Mouse (Mus musculus) hindbrain, embryonic 10.5 days (tissue): ENCODE measurements around the gene Serpina12. TPM values are rescaled to one million over a fixed set of nuclear protein-coding genes. Genes with fewer than 3 reads are reported as not detected.

Source experiments
- DNase-seq: peaks from one replicate; pipeline ENCODE4 v3.0.0-alpha.2; 2017; ENCODE audit warnings: low spot score
- H3K27ac ChIP-seq: fragments of 300-500 bp; sonication (generic); 2 replicates; pipeline ENCODE4 v1.5.1; 2016; ENCODE audit warnings: mild to moderate bottlenecking, moderate library complexity
- H3K27me3 ChIP-seq: fragments of 300-500 bp; sonication (generic); 2 replicates; pipeline ENCODE4 v1.6.1; 2016; ENCODE audit warnings: mild to moderate bottlenecking; ENCODE audit not compliant: poor library complexity, insufficient read depth, severe bottlenecking
- H3K36me3 ChIP-seq: fragments of 300-500 bp; sonication (generic); 2 replicates; pipeline ENCODE4 v1.6.1; 2016; ENCODE audit warnings: mild to moderate bottlenecking, moderate library complexity
- H3K4me1 ChIP-seq: fragments of 300-500 bp; sonication (generic); replicated peaks from 2 replicates; pipeline ENCODE4 v1.6.1; 2016; ENCODE audit warnings: mild to moderate bottlenecking
- H3K4me3 ChIP-seq: fragments of 300-500 bp; sonication (generic); 2 replicates; pipeline ENCODE4 v1.5.1; 2016; ENCODE audit warnings: mild to moderate bottlenecking, moderate library complexity
- H3K9me3 ChIP-seq: fragments of 300-500 bp; sonication (generic); 2 replicates; pipeline ENCODE4 v1.6.1; 2016; ENCODE audit warnings: mild to moderate bottlenecking, moderate library complexity
- WGBS: fragments of 180-500 bp; shearing (Covaris S2); methylation state at CpG from one replicate; pipeline ENCODE4 v1.1.7; 2016; 5-methylcytosine and 5-hydroxymethylcytosine counted together
- polyA plus RNA-seq: library from polyadenylated mRNA; unstranded; fragments of >200 nt; fragmentation: Nextera tagmentation; extraction: Ambion mirVana; gene quantifications from 2 replicates; pipeline ENCODE4 v1.2.1, GENCODE M21; 2016

Serpina12 gene
- polyA plus RNA-seq, 1 experiment from 2014 or later: not detected

- no peak overlapping the region for H3K27ac ChIP-seq
- no peaks in the 10 kb centered on the region for H3K36me3 ChIP-seq
- H3K4me3 ChIP-seq: no peak overlapping the region
- no peak for DNase-seq
- H3K9me3 ChIP-seq: peaks cover 5% of the 10 kb centered on the region; the same call in 1 of the 2 replicates
- H3K4me1 ChIP-seq: no peaks in the 10 kb centered on the region
- 93% methylated on average over 3 of the region's 3 CpGs for WGBS
- no peaks in the 10 kb centered on the region for H3K27me3 ChIP-seq
Observed at GRCm38 (mm10) chr12:104000594-104000993, 43.6 kb downstream of the Serpina12 start.

- H3K4me1 ChIP-seq: no peaks in the 10 kb centered on the region
- H3K27ac ChIP-seq: no peak overlapping the region
- DNase-seq: no peak
- H3K36me3 ChIP-seq: no peaks in the 10 kb centered on the region
- 83% methylated on average over 8 of the region's 8 CpGs for WGBS
- H3K9me3 ChIP-seq: peaks cover 4% of the 10 kb centered on the region; the same call in 1 of the 2 replicates
- no peaks in the 10 kb centered on the region for H3K27me3 ChIP-seq
- H3K4me3 ChIP-seq: no peak overlapping the region
Observed at GRCm38 (mm10) chr12:103999611-104000010, 44.6 kb downstream of the Serpina12 start.

DNA sequence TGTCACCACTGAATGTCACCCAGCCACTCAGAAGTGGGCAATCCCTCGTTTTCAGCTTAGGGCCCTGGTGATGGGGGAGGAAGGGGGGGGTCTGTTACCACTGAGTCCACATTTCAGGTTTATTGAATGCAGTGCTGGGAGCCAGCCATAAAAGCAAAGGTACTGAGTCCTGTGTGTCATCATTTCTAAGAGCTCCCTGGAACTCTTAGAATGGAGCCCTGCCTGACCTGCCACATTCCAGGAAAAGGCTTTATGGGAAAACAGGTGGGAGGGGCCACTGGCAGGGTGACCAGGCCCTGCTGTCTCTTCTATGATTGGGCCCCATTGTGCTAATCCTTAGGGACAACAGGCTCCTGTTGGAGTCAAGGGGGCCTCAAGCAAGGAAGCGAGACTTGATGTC lies 47.7 kb downstream of the Serpina12 start:
- DNase-seq: no peak
- Histone ChIP-seq H3K27me3 (no peaks in the 10 kb centered on the region), H3K36me3 (no peaks in the 10 kb centered on the region), H3K4me1 (no peaks in the 10 kb centered on the region), H3K4me3 (no peak overlapping the region), H3K27ac (no peak overlapping the region), H3K9me3 (no peaks in the 10 kb centered on the region)
- WGBS: 72% methylated on average over 2 of the region's 2 CpGs

DNA sequence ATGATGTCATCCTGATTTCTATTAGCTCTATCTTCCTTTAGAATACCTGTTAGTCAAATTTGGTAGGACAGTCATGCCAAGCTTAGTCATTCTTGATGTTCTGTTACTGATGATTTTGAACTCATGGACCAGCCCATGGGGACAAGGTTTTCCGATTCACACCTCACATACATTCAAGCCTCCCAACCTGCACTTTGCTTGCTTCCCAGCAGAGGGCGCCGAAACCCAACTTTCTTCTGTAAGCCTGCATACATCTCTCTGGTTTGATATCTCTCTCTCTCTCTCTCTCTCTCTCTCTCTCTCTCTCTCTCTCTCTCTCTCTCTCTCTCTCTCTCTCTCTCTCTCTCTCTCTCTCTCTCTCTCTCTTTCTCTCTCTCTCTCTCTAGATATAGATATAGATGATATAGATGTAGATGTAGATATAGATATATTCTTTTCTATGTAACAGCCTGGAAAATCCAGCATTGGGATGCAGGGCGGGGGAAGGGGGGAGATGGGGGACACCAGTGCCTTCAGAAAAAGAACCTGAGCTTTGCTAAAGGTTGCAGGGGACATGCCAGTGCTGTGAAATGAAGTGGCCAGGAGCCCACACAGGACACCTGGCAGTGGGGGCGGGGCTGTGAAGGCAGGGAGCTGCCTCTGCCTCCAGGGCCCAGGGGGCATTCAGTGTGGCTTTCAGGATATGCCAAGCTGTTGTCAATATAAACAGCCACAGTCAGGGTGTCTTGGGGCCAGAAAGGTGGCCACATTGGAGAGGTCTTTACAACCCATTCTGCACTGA lies 48.8 kb downstream of the Serpina12 start:
- no peaks in the 10 kb centered on the region for H3K27me3 ChIP-seq
- H3K9me3 ChIP-seq: no peaks in the 10 kb centered on the region
- 40% methylated on average over 5 of the region's 5 CpGs for WGBS
- H3K4me1 ChIP-seq: no peaks in the 10 kb centered on the region
- peak; percentile 63 for DNase-seq
- H3K36me3 ChIP-seq: no peaks in the 10 kb centered on the region
- no peak overlapping the region for H3K27ac ChIP-seq
- no peak overlapping the region for H3K4me3 ChIP-seq

DNA sequence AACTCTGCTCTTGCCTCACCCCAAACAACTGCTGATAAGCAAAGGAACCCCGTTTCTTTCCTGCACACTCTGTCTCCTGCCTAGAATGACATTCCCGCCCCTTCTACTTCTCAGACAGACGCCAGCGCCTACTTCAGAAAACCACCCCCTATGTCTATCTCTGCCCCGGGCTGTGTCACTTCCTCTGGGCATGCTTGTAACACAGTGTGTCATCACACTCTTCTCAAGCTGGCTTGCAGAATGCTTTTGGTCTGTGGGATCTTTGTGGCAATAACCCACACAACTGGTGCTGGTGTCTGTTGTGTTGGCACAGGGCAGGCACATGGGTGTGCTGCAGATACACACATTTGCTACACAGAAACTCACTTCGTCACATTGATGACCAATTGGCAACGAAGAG lies 51.3 kb downstream of the Serpina12 start:
- Histone ChIP-seq H3K36me3 (no peaks in the 10 kb centered on the region), H3K9me3 (no peaks in the 10 kb centered on the region), H3K4me3 (no peak overlapping the region), H3K27ac (no peak overlapping the region), H3K4me1 (no peaks in the 10 kb centered on the region), H3K27me3 (no peaks in the 10 kb centered on the region)
- no peak for DNase-seq
- 76% methylated on average over 7 of the region's 7 CpGs for WGBS

DNA sequence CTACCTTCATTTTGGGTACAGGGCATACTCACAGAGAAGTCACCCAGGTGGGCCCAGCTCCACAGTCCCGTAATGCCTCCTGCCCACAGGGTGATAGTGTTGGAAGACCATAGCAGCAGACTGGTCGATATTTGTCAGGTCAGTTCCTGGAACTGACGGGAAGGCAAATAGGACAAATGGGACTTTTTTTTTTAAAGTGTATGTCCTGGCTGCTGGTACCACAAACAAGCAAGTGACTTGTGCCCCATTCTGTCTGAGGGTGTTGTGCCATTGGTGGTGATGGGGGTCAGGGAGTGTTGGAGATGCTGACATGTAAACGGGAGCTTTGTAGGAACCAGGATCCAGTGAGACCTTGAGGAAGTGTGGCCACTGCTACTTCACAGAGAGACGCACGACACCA lies 54.4 kb downstream of the Serpina12 start, which contains the start of gene Serpina11:
Gene Serpina11, minus strand, starts transcription at position 101 of the 400 bp plus-strand sequence.
- Histone ChIP-seq H3K27me3 (no peaks in the 10 kb centered on the region), H3K27ac (no peak within 1 kb of the TSS), H3K4me1 (no peaks in the 10 kb centered on the region), H3K9me3 (no peaks in the 10 kb centered on the region), H3K36me3 (no peaks in the 10 kb centered on the region), H3K4me3 (no peak within 1 kb of the TSS)
- 86% methylated on average over 6 of the region's 6 CpGs for WGBS
- DNase-seq: no peak

GRCm38 (mm10) chr12:103989514-103989767 lies 54.8 kb downstream of the Serpina12 start:
- DNase-seq: no peak
- Histone ChIP-seq H3K4me3 (no peak overlapping the region), H3K9me3 (no peaks in the 10 kb centered on the region), H3K36me3 (no peaks in the 10 kb centered on the region), H3K4me1 (no peaks in the 10 kb centered on the region), H3K27me3 (no peaks in the 10 kb centered on the region), H3K27ac (no peak overlapping the region)
- 53% methylated on average over 2 of the region's 2 CpGs for WGBS

- H3K4me3 ChIP-seq: no peak overlapping the region
- H3K27me3 ChIP-seq: no peaks in the 10 kb centered on the region
- 63% methylated on average over 14 of the region's 14 CpGs for WGBS
- no peaks in the 10 kb centered on the region for H3K9me3 ChIP-seq
- no peak for DNase-seq
- H3K4me1 ChIP-seq: no peaks in the 10 kb centered on the region
- H3K27ac ChIP-seq: no peak overlapping the region
- H3K36me3 ChIP-seq: no peaks in the 10 kb centered on the region
Observed at GRCm38 (mm10) chr12:103988754-103989513, 55.3 kb downstream of the Serpina12 start.

- no peak for DNase-seq
- no peaks in the 10 kb centered on the region for H3K36me3 ChIP-seq
- H3K4me3 ChIP-seq: no peak overlapping the region
- no peak overlapping the region for H3K27ac ChIP-seq
- H3K27me3 ChIP-seq: no peaks in the 10 kb centered on the region
- H3K4me1 ChIP-seq: no peaks in the 10 kb centered on the region
- H3K9me3 ChIP-seq: no peaks in the 10 kb centered on the region
- WGBS: 68% methylated on average over 5 of the region's 5 CpGs
Observed at GRCm38 (mm10) chr12:103985868-103986267, 58.4 kb downstream of the Serpina12 start.

DNA sequence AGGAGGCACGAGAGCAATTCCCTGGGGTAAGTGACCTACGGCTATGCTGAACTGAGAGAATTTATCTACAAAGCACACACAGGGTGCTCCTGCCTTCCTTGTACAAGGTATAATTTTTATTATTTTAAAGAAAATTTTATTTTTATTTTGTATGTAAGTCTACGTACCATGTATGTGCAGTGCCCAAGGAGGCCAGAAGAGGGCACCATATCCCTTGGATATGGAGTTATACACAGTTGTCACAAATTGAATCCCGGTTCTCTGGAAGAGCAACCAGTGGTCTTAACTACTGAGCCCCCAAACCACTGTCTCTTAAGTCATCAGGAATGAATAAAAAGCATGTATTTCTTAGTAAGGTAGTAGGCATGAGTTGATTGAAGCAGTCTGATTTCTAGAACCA lies 59.3 kb downstream of the Serpina12 start:
- H3K36me3 ChIP-seq: no peaks in the 10 kb centered on the region
- WGBS: 62% methylated on average over 4 of the region's 4 CpGs
- peak; percentile 43 for DNase-seq

DNA sequence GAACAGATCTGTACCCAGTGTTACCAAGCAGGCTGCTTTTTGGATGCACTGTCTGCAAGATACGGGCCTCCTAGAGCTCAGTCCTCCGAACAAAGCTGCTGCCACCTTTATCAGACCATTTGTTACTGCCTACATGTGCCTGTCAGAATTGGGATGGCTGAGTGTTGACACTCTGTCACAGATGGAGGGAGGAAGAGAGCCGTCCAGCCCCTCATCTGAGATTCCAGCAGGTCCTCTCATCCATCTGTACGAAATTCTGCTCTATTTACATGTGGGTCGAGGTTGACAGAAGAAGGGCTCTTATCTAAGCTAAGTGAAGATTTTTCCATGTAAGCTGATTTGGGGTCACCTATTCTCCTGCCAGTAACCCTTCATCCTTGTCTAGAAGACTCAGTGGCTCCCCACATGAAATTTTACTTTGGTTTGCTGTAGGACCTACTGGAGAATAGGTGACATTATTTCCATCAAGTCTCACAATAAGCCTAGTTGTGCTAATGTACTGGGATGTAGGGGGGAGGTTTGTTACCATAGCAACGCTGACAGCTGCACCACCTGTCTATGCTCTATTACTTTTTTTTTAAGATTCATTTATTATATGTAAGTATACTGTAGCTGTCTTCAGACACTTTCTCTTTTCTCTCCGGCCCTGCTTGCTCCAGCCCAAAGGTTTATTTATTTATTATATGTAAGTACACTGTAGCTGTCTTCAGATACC lies 62.4 kb downstream of the Serpina12 start:
- Histone ChIP-seq H3K9me3 (no peaks in the 10 kb centered on the region), H3K27ac (no peak overlapping the region), H3K36me3 (no peaks in the 10 kb centered on the region), H3K4me1 (no peaks in the 10 kb centered on the region), H3K27me3 (no peaks in the 10 kb centered on the region), H3K4me3 (no peak overlapping the region)
- no peak for DNase-seq
- 82% methylated on average over 7 of the region's 7 CpGs for WGBS

More for the DNA sequence above, 59.3 kb downstream of the Serpina12 start:
- Histone ChIP-seq H3K4me1 (no peaks in the 10 kb centered on the region), H3K4me3 (no peak overlapping the region), H3K27me3 (no peaks in the 10 kb centered on the region), H3K9me3 (no peaks in the 10 kb centered on the region), H3K27ac (no peak overlapping the region)
